Mouse (Mus musculus): Measurements from ENCODE around the gene Lix1l.

- TF ChIP-seq CTCF (conservative IDR thresholded peaks at IDR 0.05; ENCODE audit: low read length): no peak
- TF ChIP-seq NANOG (IDR thresholded peaks at IDR 0.05; ENCODE audit: borderline replicate concordance, low read length): no peak
- no peak for TF ChIP-seq POU5F1 (IDR thresholded peaks at IDR 0.05; ENCODE audit: borderline replicate concordance, low read length)
These were observed 30.3 kb upstream of the Lix1l start for GRCm38 (mm10) chr3:96570643-96571042.

All from E14TG2a.4 (cell line).